Mouse (Mus musculus) kidney, postnatal 0 days (tissue): ENCODE data around the gene Itgb8. TPM values are rescaled to one million over a fixed set of nuclear protein-coding genes. Genes with fewer than 3 reads are reported as not detected.

Experiments
- ATAC-seq: fragments of 200-750 bp; cut with Nextera tagmentation; replicated peaks from 2 replicates; pipeline ENCODE4 v1.8.0; 2017; ENCODE audit warnings: low read depth, moderate number of reproducible peaks, moderate TSS enrichment, moderate library complexity; ENCODE audit not compliant: low FRiP score
- DNase-seq: peaks from one replicate; pipeline ENCODE4 v3.0.0-alpha.2; 2016; ENCODE audit warnings: low spot score
- H3K27ac ChIP-seq: fragments of 300-500 bp; sonication (generic); 2 replicates; pipeline ENCODE4 v1.5.1; 2014; ENCODE audit warnings: mild to moderate bottlenecking
- H3K27me3 ChIP-seq: fragments of 300-500 bp; sonication (generic); 2 replicates; pipeline ENCODE4 v1.6.1; 2014; ENCODE audit warnings: low read length, mixed read lengths; ENCODE audit not compliant: insufficient read depth
- H3K36me3 ChIP-seq: fragments of 300-500 bp; sonication (generic); 2 replicates; pipeline ENCODE4 v1.6.1; 2014; ENCODE audit warnings: low read length, mixed read lengths; ENCODE audit not compliant: insufficient read depth
- H3K4me1 ChIP-seq: fragments of 300-500 bp; sonication (generic); replicated peaks from 2 replicates; pipeline ENCODE4 v1.6.1; 2014; ENCODE audit warnings: antibody characterized with exemption, low read length, mixed read lengths; ENCODE audit not compliant: insufficient read depth
- H3K4me2 ChIP-seq: fragments of 300-500 bp; sonication (generic); 2 replicates; pipeline ENCODE4 v1.6.1; 2014; ENCODE audit warnings: mild to moderate bottlenecking, low read length, moderate library complexity, mixed read lengths
- H3K4me3 ChIP-seq: fragments of 300-500 bp; sonication (generic); replicated peaks from 2 replicates; pipeline ENCODE4 v1.5.1; 2014; ENCODE audit warnings: low read depth, low read length
- H3K9ac ChIP-seq: fragments of 300-500 bp; sonication (generic); 2 replicates; pipeline ENCODE4 v1.6.1; 2014; ENCODE audit warnings: low read depth, low read length
- H3K9me3 ChIP-seq: fragments of 300-500 bp; sonication (generic); replicated peaks from 2 replicates; pipeline ENCODE4 v1.6.1; 2016; ENCODE audit warnings: low read length, inconsistent platforms, mixed read lengths
- CTCF ChIP-seq: IDR thresholded peaks from 2 replicates; pipeline ENCODE4 v1.5.1; 2016; ENCODE audit warnings: antibody characterized with exemption, low read depth, mild to moderate bottlenecking, moderate library complexity
- WGBS: fragments of 180-500 bp; shearing (Covaris S2); extraction: QIAGEN DNeasy Blood & Tissue Kit; methylation state at CpG from one replicate; pipeline ENCODE4 v1.1.7; 2014; 5-methylcytosine and 5-hydroxymethylcytosine counted together
- polyA plus RNA-seq: library from polyadenylated mRNA; unstranded; fragments of >200 nt; fragmentation: Nextera tagmentation; extraction: Ambion mirVana; gene quantifications from 2 replicates; pipeline ENCODE4 v1.2.1, GENCODE M21; 2015

Gene Itgb8
- polyA plus RNA-seq = 8.6 and 9.9 TPM in 2 replicates

GRCm38 (mm10) chr12:119238696-119239415 lies at the start of gene Itgb8:
TSS of gene Itgb8 (minus strand) at chr12:119238802.
- H3K4me1 ChIP-seq = peaks cover 6% of the 10 kb centered on the region; the same call in 1 of the 2 replicates
- H3K27ac ChIP-seq = peak within 1 kb of the TSS; percentile 79
- H3K9me3 ChIP-seq = no peaks in the 10 kb centered on the region
- no peak for TF ChIP-seq CTCF
- H3K36me3 ChIP-seq = no peaks in the 10 kb centered on the region
- H3K4me2 ChIP-seq = peak within 1 kb of the TSS; percentile 89
- H3K9ac ChIP-seq = peak within 1 kb of the TSS; percentile 77
- peak; percentile 96 for DNase-seq
- ATAC-seq = peak; percentile 95
- H3K4me3 ChIP-seq = peak within 1 kb of the TSS; percentile 63
- H3K27me3 ChIP-seq = no peaks in the 10 kb centered on the region
- WGBS = 2% methylated on average over 29 of the region's 29 CpGs

- Histone ChIP-seq H3K4me3 (no peak overlapping the region), H3K27me3 (no peaks in the 10 kb centered on the region), H3K4me1 (no peaks in the 10 kb centered on the region), H3K9ac (no peak overlapping the region), H3K4me2 (no peak overlapping the region), H3K36me3 (no peaks in the 10 kb centered on the region), H3K9me3 (no peaks in the 10 kb centered on the region), H3K27ac (no peak overlapping the region)
- 96% methylated on average over 1 of the region's 1 CpGs for WGBS
- ATAC-seq = no peak
- no peak for TF ChIP-seq CTCF
- no peak for DNase-seq
Observed at GRCm38 (mm10) chr12:119276282-119276681, 37.7 kb upstream of the Itgb8 start.

DNA sequence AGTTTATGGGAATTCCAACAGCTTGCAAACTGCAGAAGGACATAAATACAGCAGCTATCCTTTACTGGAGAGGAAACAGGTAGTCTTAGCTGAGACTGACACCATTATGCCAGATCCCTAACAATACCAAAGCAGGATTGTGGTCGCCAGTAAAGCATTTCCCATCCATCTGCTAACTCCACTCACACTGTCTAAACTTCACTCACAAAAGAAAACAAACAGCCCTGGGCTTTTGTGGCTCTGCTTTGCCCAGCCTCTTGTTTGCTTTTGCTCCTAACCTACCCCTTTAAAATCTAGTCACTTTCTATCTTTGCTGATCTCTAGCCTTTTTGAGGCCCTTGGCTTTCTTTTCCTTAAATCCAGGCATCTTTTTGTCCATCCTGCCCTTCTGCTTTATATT lies 35.0 kb upstream of the Itgb8 start:
- Histone ChIP-seq H3K27me3 (no peaks in the 10 kb centered on the region), H3K4me1 (no peaks in the 10 kb centered on the region), H3K4me3 (no peak overlapping the region), H3K36me3 (no peaks in the 10 kb centered on the region), H3K27ac (no peak overlapping the region), H3K9me3 (no peaks in the 10 kb centered on the region), H3K9ac (no peak overlapping the region), H3K4me2 (no peak overlapping the region)
- no peak for TF ChIP-seq CTCF
- WGBS = 12% methylated on average over 1 of the region's 1 CpGs
- ATAC-seq = no peak
- DNase-seq = no peak

DNA sequence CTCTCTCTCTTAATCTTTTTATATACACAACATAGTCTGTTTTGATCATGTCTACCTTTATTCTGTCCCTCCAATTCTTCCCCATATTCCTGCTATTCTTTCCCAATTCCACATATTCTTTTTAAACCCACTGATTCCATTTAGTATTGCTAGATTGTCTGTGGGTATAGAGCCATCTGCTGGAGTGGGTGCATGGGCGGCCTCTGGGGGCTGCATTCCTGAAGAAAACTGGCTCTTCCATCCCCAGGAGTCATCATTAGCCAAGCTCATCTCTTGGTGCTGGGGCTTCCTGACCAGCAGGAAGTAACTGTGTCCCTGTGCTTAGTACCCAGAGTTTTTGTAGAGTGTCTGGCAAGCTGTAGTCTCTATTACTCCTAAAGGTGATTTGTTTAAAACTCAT lies 33.4 kb upstream of the Itgb8 start:
- Histone ChIP-seq H3K36me3 (no peaks in the 10 kb centered on the region), H3K27ac (no peak overlapping the region), H3K27me3 (no peaks in the 10 kb centered on the region), H3K4me2 (no peak overlapping the region), H3K9me3 (no peaks in the 10 kb centered on the region), H3K4me1 (no peaks in the 10 kb centered on the region), H3K4me3 (no peak overlapping the region), H3K9ac (no peak overlapping the region)
- no peak for DNase-seq
- peak; percentile 27; the same call in 1 of the 2 replicates for TF ChIP-seq CTCF
- 96% methylated on average over 1 of the region's 1 CpGs for WGBS
- ATAC-seq = no peak

DNA sequence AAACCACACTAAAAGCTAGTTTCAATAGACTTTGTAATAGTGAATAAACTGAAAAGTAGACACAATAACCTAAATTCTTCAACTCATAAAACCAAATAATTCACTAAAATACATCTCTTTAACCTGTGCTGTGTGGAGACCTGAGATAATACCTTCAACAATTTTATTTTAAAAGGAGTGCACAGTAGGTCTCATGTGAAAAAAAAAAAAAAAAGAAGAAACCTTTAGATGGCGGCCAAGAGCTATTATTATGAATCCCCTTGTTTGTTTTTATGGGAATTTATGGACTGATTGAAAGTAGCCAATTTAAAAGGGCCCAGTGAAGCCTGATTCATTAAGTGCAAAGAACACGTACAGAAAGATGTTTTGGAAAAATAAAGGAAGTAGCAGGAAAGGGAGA lies 31.4 kb upstream of the Itgb8 start:
- Histone ChIP-seq H3K4me1 (no peaks in the 10 kb centered on the region), H3K4me3 (no peak overlapping the region), H3K27me3 (no peaks in the 10 kb centered on the region), H3K9ac (no peak overlapping the region), H3K4me2 (no peak overlapping the region), H3K27ac (no peak overlapping the region), H3K36me3 (no peaks in the 10 kb centered on the region), H3K9me3 (no peaks in the 10 kb centered on the region)
- 65% methylated on average over 2 of the region's 2 CpGs for WGBS
- ATAC-seq (no peak), DNase-seq (no peak)
- TF ChIP-seq CTCF = no peak

DNA sequence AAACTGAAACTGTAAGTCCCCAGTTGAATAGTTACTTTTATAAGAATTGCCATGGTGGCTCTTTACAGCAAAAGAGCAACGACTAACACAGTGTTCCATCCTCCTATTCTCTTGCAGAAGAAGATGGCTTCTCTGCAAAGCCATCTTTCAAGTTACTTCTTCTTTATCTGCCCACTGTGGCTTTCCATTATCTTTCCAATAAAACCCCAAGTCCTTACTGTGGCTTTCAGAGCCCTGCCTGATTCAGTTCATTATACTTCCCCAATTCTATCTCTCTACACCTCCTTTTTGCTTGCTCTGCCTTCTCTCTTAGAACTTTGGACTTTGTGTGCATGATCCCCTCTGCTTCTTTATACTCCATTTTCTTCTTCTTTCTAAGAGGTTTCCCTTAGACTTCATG lies 30.1 kb upstream of the Itgb8 start:
- ATAC-seq = no peak
- no peak for DNase-seq
- WGBS = 67% methylated on average over 1 of the region's 1 CpGs
- no peak overlapping the region for H3K4me3 ChIP-seq
- no peaks in the 10 kb centered on the region for H3K4me1 ChIP-seq
- no peak overlapping the region for H3K27ac ChIP-seq
- H3K9me3 ChIP-seq = no peaks in the 10 kb centered on the region
- TF ChIP-seq CTCF = no peak
- H3K27me3 ChIP-seq = no peaks in the 10 kb centered on the region
- H3K36me3 ChIP-seq = no peaks in the 10 kb centered on the region
- no peak overlapping the region for H3K4me2 ChIP-seq
- H3K9ac ChIP-seq = no peak overlapping the region
